Mouse (Mus musculus) testis, adult 2 months (tissue): Measurements from ENCODE around the gene Farsb. TPM values are rescaled to one million over a fixed set of nuclear protein-coding genes. Genes with fewer than 3 reads are reported as not detected.

ENCODE experiments used
- H3K27ac ChIP-seq: fragments of 200-500 bp; 2 replicates; pipeline ENCODE4 v1.5.1; 2012; ENCODE audit warnings: low read depth, low read length; ENCODE audit not compliant: control insufficient read depth, insufficient read depth
- H3K27me3 ChIP-seq: fragments of 200-500 bp; 2 replicates; pipeline ENCODE4 v1.6.1; 2012; ENCODE audit warnings: mild to moderate bottlenecking, low read length, moderate library complexity; ENCODE audit not compliant: control insufficient read depth, insufficient read depth
- H3K36me3 ChIP-seq: fragments of 200-500 bp; 2 replicates; pipeline ENCODE4 v1.6.1; 2012; ENCODE audit warnings: mild to moderate bottlenecking, low read length; ENCODE audit not compliant: control insufficient read depth, insufficient read depth
- H3K4me1 ChIP-seq: fragments of 200-500 bp; 2 replicates; pipeline ENCODE4 v1.6.1; 2012; ENCODE audit warnings: low read length; ENCODE audit not compliant: control insufficient read depth, insufficient read depth
- H3K4me3 ChIP-seq: fragments of 200-500 bp; 2 replicates; pipeline ENCODE4 v1.5.1; 2012; ENCODE audit warnings: low read depth, mild to moderate bottlenecking, low read length, moderate library complexity, mixed read lengths; ENCODE audit not compliant: control insufficient read depth
- CTCF ChIP-seq: fragments of 200-500 bp; IDR thresholded peaks from 2 replicates; pipeline ENCODE4 v1.5.1; 2012; ENCODE audit warnings: low read depth, mild to moderate bottlenecking, inconsistent platforms, low read length, moderate library complexity; ENCODE audit not compliant: control insufficient read depth, insufficient read depth, insufficient replicate concordance
- POLR2A ChIP-seq: fragments of 200-500 bp; IDR thresholded peaks from 2 replicates; pipeline ENCODE4 v1.6.1; 2012; ENCODE audit warnings: low read depth, mild to moderate bottlenecking, inconsistent platforms, low read length, moderate library complexity; ENCODE audit not compliant: control insufficient read depth
- polyA plus RNA-seq: library from polyadenylated mRNA; depleted of rRNA; stranded (reverse); fragments of >200 nt; gene quantifications from 2 replicates; pipeline ENCODE4 v1.2.3, GENCODE M21; 2012; rRNA removed

Farsb gene
- polyA plus RNA-seq, 1 experiment: 28.4 TPM

GRCm38 (mm10) chr1:78371569-78372236 lies 117.0 kb downstream of the Farsb start:
- TF ChIP-seq POLR2A: no peak
- no peak for TF ChIP-seq CTCF
- no peak overlapping the region for H3K27ac ChIP-seq
- no peaks in the 10 kb centered on the region for H3K36me3 ChIP-seq
- H3K27me3 ChIP-seq: no peaks in the 10 kb centered on the region
- no peak overlapping the region for H3K4me3 ChIP-seq
- H3K4me1 ChIP-seq: no peaks in the 10 kb centered on the region

- Histone ChIP-seq H3K4me3 (no peak overlapping the region), H3K36me3 (no peaks in the 10 kb centered on the region)
These were observed 118.6 kb downstream of the Farsb start for GRCm38 (mm10) chr1:78370121-78370520.

More at GRCm38 (mm10) chr1:78370121-78370520, 118.6 kb downstream of the Farsb start:
- Histone ChIP-seq H3K27ac (no peak overlapping the region), H3K27me3 (no peaks in the 10 kb centered on the region), H3K4me1 (no peaks in the 10 kb centered on the region)
- TF ChIP-seq CTCF: no peak
- no peak for TF ChIP-seq POLR2A

Other genes starting within 250 kb of the Farsb start
- gene Sgpp2, start 178.6 kb downstream of the Farsb start, polyA plus RNA-seq: 8.7 and 10.1 TPM in 2 replicates
- 1.2 and 1.5 TPM in 2 replicates for gene Mogat1, start 22.1 kb upstream of the Farsb start, polyA plus RNA-seq
- gene BC035947, start 23.3 kb upstream of the Farsb start, polyA plus RNA-seq: 0.28 and 0.42 TPM in 2 replicates
- gene Acsl3, start 168.9 kb upstream of the Farsb start, polyA plus RNA-seq: 7.5 and 12.0 TPM in 2 replicates
- 2.6 and 3.1 TPM in 2 replicates for gene Utp14b, start 169.1 kb upstream of the Farsb start, polyA plus RNA-seq